Mouse (Mus musculus): ENCODE measurements around the gene Hoxa2.

- TF ChIP-seq POLR2A (IDR thresholded peaks at IDR 0.05; ENCODE audit: borderline replicate concordance, extremely low read depth, insufficient read depth, insufficient read length, poor library complexity, severe bottlenecking) (no peak), CTCF (IDR thresholded peaks at IDR 0.05; ENCODE audit: borderline replicate concordance, extremely low read depth, insufficient read depth, insufficient read length) (no peak)
Measured at GRCm38 (mm10) chr6:52154044-52154443, 10.6 kb downstream of the Hoxa2 start.
